Mouse (Mus musculus): ENCODE data around the gene Kcnj9. TPM values are rescaled to one million over a fixed set of nuclear protein-coding genes. Genes with fewer than 3 reads are reported as not detected.
A peak's percentile ranks its signal among the peaks of the same experiment; 100 is the strongest.

The Kcnj9 gene
- polyA plus RNA-seq, 1 experiment = 169 TPM

- H3K4me3 ChIP-seq (ENCODE audit: insufficient read depth, low read length) = peak overlapping the region; percentile 96
Measured at GRCm38 (mm10) chr1:172327206-172328001, 1.7 kb downstream of the Kcnj9 start.

GRCm38 (mm10) chr1:172326684-172327083 lies 2.4 kb downstream of the Kcnj9 start:
- Histone ChIP-seq H3K4me3 (ENCODE audit: insufficient read depth, low read length) (peak overlapping the region; percentile 16; the same call in 1 of the 2 replicates), H3K4me1 (ENCODE audit: control insufficient read depth, insufficient read depth, low read length) (peaks cover 17% of the 10 kb centered on the region), H3K27ac (ENCODE audit: insufficient read depth, low read length) (0 out of 2 replicates have a peak overlapping the region, but pooled peaks have one; percentile 90)
- TF ChIP-seq POLR2A (IDR thresholded peaks at IDR 0.05; ENCODE audit: extremely low read depth, insufficient read depth, low read length) (no peak), CTCF (IDR thresholded peaks at IDR 0.05; ENCODE audit: extremely low read depth, insufficient read depth, low read length) (no peak)

More at GRCm38 (mm10) chr1:172327206-172328001, 1.7 kb downstream of the Kcnj9 start:
- TF ChIP-seq CTCF (IDR thresholded peaks at IDR 0.05; ENCODE audit: extremely low read depth, insufficient read depth, low read length) (no peak), POLR2A (IDR thresholded peaks at IDR 0.05; ENCODE audit: extremely low read depth, insufficient read depth, low read length) (no peak)
- H3K4me1 ChIP-seq (ENCODE audit: control insufficient read depth, insufficient read depth, low read length) = peaks cover 17% of the 10 kb centered on the region
- peak overlapping the region; percentile 61 for H3K27ac ChIP-seq (ENCODE audit: insufficient read depth, low read length)

GRCm38 (mm10) chr1:172325680-172326535 lies 3.2 kb downstream of the Kcnj9 start:
- H3K4me1 ChIP-seq (ENCODE audit: control insufficient read depth, insufficient read depth, low read length) = peaks cover 17% of the 10 kb centered on the region
- H3K4me3 ChIP-seq (ENCODE audit: insufficient read depth, low read length) = peak overlapping the region; percentile 16; the same call in 1 of the 2 replicates
- TF ChIP-seq POLR2A (IDR thresholded peaks at IDR 0.05; ENCODE audit: extremely low read depth, insufficient read depth, low read length) (peak; percentile 33; the same call in 1 of the 2 replicates), CTCF (IDR thresholded peaks at IDR 0.05; ENCODE audit: extremely low read depth, insufficient read depth, low read length) (peak; percentile 28; the same call in 1 of the 2 replicates)
- H3K27ac ChIP-seq (ENCODE audit: insufficient read depth, low read length) = peak overlapping the region; percentile 90

GRCm38 (mm10) chr1:172324725-172325124 lies 4.4 kb downstream of the Kcnj9 start:
- peak; percentile 91 for TF ChIP-seq CTCF (IDR thresholded peaks at IDR 0.05; ENCODE audit: extremely low read depth, insufficient read depth, low read length)
- no peak; the same call in 1 of the 2 replicates for TF ChIP-seq POLR2A (IDR thresholded peaks at IDR 0.05; ENCODE audit: extremely low read depth, insufficient read depth, low read length)
- H3K4me3 ChIP-seq (ENCODE audit: insufficient read depth, low read length) = no peak overlapping the region
- H3K27ac ChIP-seq (ENCODE audit: insufficient read depth, low read length) = peak overlapping the region; percentile 94
- peaks cover 15% of the 10 kb centered on the region for H3K4me1 ChIP-seq (ENCODE audit: control insufficient read depth, insufficient read depth, low read length)

GRCm38 (mm10) chr1:172323801-172324359 lies 5.2 kb downstream of the Kcnj9 start:
- Histone ChIP-seq H3K4me1 (ENCODE audit: control insufficient read depth, insufficient read depth, low read length) (peaks cover 12% of the 10 kb centered on the region), H3K4me3 (ENCODE audit: insufficient read depth, low read length) (no peak overlapping the region), H3K27ac (ENCODE audit: insufficient read depth, low read length) (peak overlapping the region; percentile 95)
- TF ChIP-seq POLR2A (IDR thresholded peaks at IDR 0.05; ENCODE audit: extremely low read depth, insufficient read depth, low read length) (no peak; the same call in 1 of the 2 replicates), CTCF (IDR thresholded peaks at IDR 0.05; ENCODE audit: extremely low read depth, insufficient read depth, low read length) (no peak)

- no peak for TF ChIP-seq POLR2A (IDR thresholded peaks at IDR 0.05; ENCODE audit: extremely low read depth, insufficient read depth, low read length)
- TF ChIP-seq CTCF (IDR thresholded peaks at IDR 0.05; ENCODE audit: extremely low read depth, insufficient read depth, low read length) = no peak
- H3K27ac ChIP-seq (ENCODE audit: insufficient read depth, low read length) = peak overlapping the region; percentile 95
- H3K4me1 ChIP-seq (ENCODE audit: control insufficient read depth, insufficient read depth, low read length) = peaks cover 12% of the 10 kb centered on the region
- no peak overlapping the region for H3K4me3 ChIP-seq (ENCODE audit: insufficient read depth, low read length)
Measured at GRCm38 (mm10) chr1:172323298-172323697, 5.8 kb downstream of the Kcnj9 start.

GRCm38 (mm10) chr1:172322725-172323124 lies 6.4 kb downstream of the Kcnj9 start:
- Histone ChIP-seq H3K4me1 (ENCODE audit: control insufficient read depth, insufficient read depth, low read length) (peaks cover 12% of the 10 kb centered on the region), H3K27ac (ENCODE audit: insufficient read depth, low read length) (peak overlapping the region; percentile 95), H3K4me3 (ENCODE audit: insufficient read depth, low read length) (no peak overlapping the region)
- TF ChIP-seq POLR2A (IDR thresholded peaks at IDR 0.05; ENCODE audit: extremely low read depth, insufficient read depth, low read length) = peak; percentile 31; the same call in 1 of the 2 replicates
- no peak for TF ChIP-seq CTCF (IDR thresholded peaks at IDR 0.05; ENCODE audit: extremely low read depth, insufficient read depth, low read length)

- Histone ChIP-seq H3K27ac (ENCODE audit: insufficient read depth, low read length) (peak overlapping the region; percentile 25; the same call in 1 of the 2 replicates), H3K4me3 (ENCODE audit: insufficient read depth, low read length) (no peak overlapping the region), H3K4me1 (ENCODE audit: control insufficient read depth, insufficient read depth, low read length) (peaks cover 12% of the 10 kb centered on the region)
- TF ChIP-seq CTCF (IDR thresholded peaks at IDR 0.05; ENCODE audit: extremely low read depth, insufficient read depth, low read length) = no peak
- TF ChIP-seq POLR2A (IDR thresholded peaks at IDR 0.05; ENCODE audit: extremely low read depth, insufficient read depth, low read length) = peak; percentile 60
Measured at GRCm38 (mm10) chr1:172319921-172320411, 9.2 kb downstream of the Kcnj9 start.

GRCm38 (mm10) chr1:172319346-172319745 lies 9.8 kb downstream of the Kcnj9 start:
- H3K27ac ChIP-seq (ENCODE audit: insufficient read depth, low read length) = peak overlapping the region; percentile 37; the same call in 1 of the 2 replicates
- no peak overlapping the region for H3K4me3 ChIP-seq (ENCODE audit: insufficient read depth, low read length)
- peaks cover 10% of the 10 kb centered on the region for H3K4me1 ChIP-seq (ENCODE audit: control insufficient read depth, insufficient read depth, low read length)
- peak; percentile 79 for TF ChIP-seq POLR2A (IDR thresholded peaks at IDR 0.05; ENCODE audit: extremely low read depth, insufficient read depth, low read length)
- no peak for TF ChIP-seq CTCF (IDR thresholded peaks at IDR 0.05; ENCODE audit: extremely low read depth, insufficient read depth, low read length)

All from cortical plate, adult 2 months (tissue).